Mouse (Mus musculus): ENCODE measurements around the gene Lamtor2. TPM values are rescaled to one million over a fixed set of nuclear protein-coding genes. Genes with fewer than 3 reads are reported as not detected.

Lamtor2 gene
- polyA plus RNA-seq, 1 experiment, result 152 TPM

DNA sequence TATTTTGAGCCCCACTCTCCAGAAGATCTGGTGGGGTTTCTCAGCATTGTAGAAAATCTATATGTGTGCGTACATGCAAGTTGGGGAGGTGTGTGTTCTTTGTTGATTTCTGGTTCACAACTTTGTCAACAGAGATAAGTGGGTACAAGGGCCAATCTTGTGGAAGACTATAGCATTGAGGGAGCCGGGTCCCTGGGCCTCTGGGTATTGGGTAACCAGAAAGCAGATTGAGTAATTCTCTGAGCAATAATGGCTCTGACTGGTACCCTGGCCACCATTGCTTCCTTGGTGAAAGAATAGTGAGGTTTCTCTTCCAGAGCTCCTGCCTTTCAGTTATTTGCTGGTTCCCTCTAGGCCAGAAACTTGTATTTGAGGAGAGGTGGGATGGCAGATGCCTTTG is 16.2 kb upstream of the Lamtor2 start:
- no peaks in the 10 kb centered on the region for H3K27me3 ChIP-seq (replicated peaks)
- TF ChIP-seq FLI1 (IDR thresholded peaks at IDR 0.05; ENCODE audit: low read length) (no peak), GATA1 (IDR thresholded peaks at IDR 0.05; ENCODE audit: borderline replicate concordance, low read length) (no peak)
- peaks cover 62% of the 10 kb centered on the region for H3K36me3 ChIP-seq (replicated peaks; ENCODE audit: low read length)
- no peaks in the 10 kb centered on the region for H3K9me3 ChIP-seq
- H3K4me1 ChIP-seq, result peaks cover 17% of the 10 kb centered on the region
- H3K4me3 ChIP-seq (replicated peaks), result no peak overlapping the region

DNA sequence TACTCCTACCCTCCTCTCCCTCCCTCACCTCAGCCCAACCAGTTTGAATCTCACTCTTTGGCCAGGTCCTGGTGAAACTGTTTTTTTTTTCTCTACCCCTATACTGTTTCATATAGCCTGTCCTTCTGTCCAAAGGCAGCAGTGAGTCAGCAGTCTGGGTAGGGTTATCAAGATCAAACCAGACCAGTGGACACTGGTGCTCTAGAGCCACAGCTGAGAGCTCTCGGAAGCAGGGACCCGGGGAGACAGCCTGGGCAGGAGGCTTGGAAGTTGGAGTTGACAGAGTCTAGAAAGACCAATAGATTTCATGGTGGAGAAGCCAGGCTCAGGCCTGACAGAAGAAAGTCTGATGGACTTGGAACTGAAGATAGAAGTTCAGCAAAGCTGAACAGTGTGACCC is 15.7 kb upstream of the Lamtor2 start:
- Histone ChIP-seq H3K4me1 (peaks cover 14% of the 10 kb centered on the region), H3K4me3 (replicated peaks) (no peak overlapping the region), H3K27me3 (replicated peaks) (no peaks in the 10 kb centered on the region), H3K36me3 (replicated peaks; ENCODE audit: low read length) (peaks cover 67% of the 10 kb centered on the region), H3K9me3 (no peaks in the 10 kb centered on the region)
- TF ChIP-seq FLI1 (IDR thresholded peaks at IDR 0.05; ENCODE audit: low read length), result no peak
- no peak for TF ChIP-seq GATA1 (IDR thresholded peaks at IDR 0.05; ENCODE audit: borderline replicate concordance, low read length)

GRCm38 (mm10) chr3:88567892-88568291 is 15.0 kb upstream of the Lamtor2 start:
- Histone ChIP-seq H3K9me3 (no peaks in the 10 kb centered on the region), H3K36me3 (replicated peaks; ENCODE audit: low read length) (peaks cover 74% of the 10 kb centered on the region)

GRCm38 (mm10) chr3:88566536-88567061 is 13.7 kb upstream of the Lamtor2 start:
- Histone ChIP-seq H3K4me1 (peaks cover 22% of the 10 kb centered on the region), H3K4me3 (replicated peaks) (no peak overlapping the region), H3K9me3 (no peaks in the 10 kb centered on the region), H3K27me3 (replicated peaks) (no peaks in the 10 kb centered on the region), H3K36me3 (replicated peaks; ENCODE audit: low read length) (peaks cover 87% of the 10 kb centered on the region)
- TF ChIP-seq GATA1 (IDR thresholded peaks at IDR 0.05; ENCODE audit: borderline replicate concordance, low read length), result no peak
- TF ChIP-seq FLI1 (IDR thresholded peaks at IDR 0.05; ENCODE audit: low read length), result no peak

More at GRCm38 (mm10) chr3:88567892-88568291, 15.0 kb upstream of the Lamtor2 start:
- Histone ChIP-seq H3K4me3 (replicated peaks) (no peak overlapping the region), H3K4me1 (peaks cover 14% of the 10 kb centered on the region), H3K27me3 (replicated peaks) (no peaks in the 10 kb centered on the region)
- no peak for TF ChIP-seq GATA1 (IDR thresholded peaks at IDR 0.05; ENCODE audit: borderline replicate concordance, low read length)
- TF ChIP-seq FLI1 (IDR thresholded peaks at IDR 0.05; ENCODE audit: low read length), result no peak

GRCm38 (mm10) chr3:88566116-88566515 is 13.2 kb upstream of the Lamtor2 start:
- peaks cover 92% of the 10 kb centered on the region for H3K36me3 ChIP-seq (replicated peaks; ENCODE audit: low read length)
- no peak for TF ChIP-seq FLI1 (IDR thresholded peaks at IDR 0.05; ENCODE audit: low read length)
- no peak for TF ChIP-seq GATA1 (IDR thresholded peaks at IDR 0.05; ENCODE audit: borderline replicate concordance, low read length)
- peaks cover 22% of the 10 kb centered on the region for H3K4me1 ChIP-seq
- no peak overlapping the region for H3K4me3 ChIP-seq (replicated peaks)
- no peaks in the 10 kb centered on the region for H3K9me3 ChIP-seq
- H3K27me3 ChIP-seq (replicated peaks), result no peaks in the 10 kb centered on the region

GRCm38 (mm10) chr3:88563966-88564365 is 11.1 kb upstream of the Lamtor2 start:
- Histone ChIP-seq H3K4me3 (replicated peaks) (no peak overlapping the region), H3K36me3 (replicated peaks; ENCODE audit: low read length) (peaks cover 98% of the 10 kb centered on the region), H3K9me3 (no peaks in the 10 kb centered on the region), H3K4me1 (peaks cover 22% of the 10 kb centered on the region), H3K27me3 (replicated peaks) (no peaks in the 10 kb centered on the region)
- no peak for TF ChIP-seq FLI1 (IDR thresholded peaks at IDR 0.05; ENCODE audit: low read length)
- TF ChIP-seq GATA1 (IDR thresholded peaks at IDR 0.05; ENCODE audit: borderline replicate concordance, low read length), result no peak

- Histone ChIP-seq H3K36me3 (replicated peaks; ENCODE audit: low read length) (peaks cover 97% of the 10 kb centered on the region), H3K9me3 (no peaks in the 10 kb centered on the region)
- TF ChIP-seq GATA1 (IDR thresholded peaks at IDR 0.05; ENCODE audit: borderline replicate concordance, low read length) (no peak), FLI1 (IDR thresholded peaks at IDR 0.05; ENCODE audit: low read length) (no peak)
These were observed 10.6 kb upstream of the Lamtor2 start for GRCm38 (mm10) chr3:88563442-88563841.

GRCm38 (mm10) chr3:88561989-88562388 is 9.1 kb upstream of the Lamtor2 start:
- H3K4me1 ChIP-seq, result peaks cover 8% of the 10 kb centered on the region
- H3K36me3 ChIP-seq (replicated peaks; ENCODE audit: low read length), result peaks cover 97% of the 10 kb centered on the region
- TF ChIP-seq FLI1 (IDR thresholded peaks at IDR 0.05; ENCODE audit: low read length), result no peak

More at GRCm38 (mm10) chr3:88563442-88563841, 10.6 kb upstream of the Lamtor2 start:
- Histone ChIP-seq H3K4me1 (peaks cover 17% of the 10 kb centered on the region), H3K4me3 (replicated peaks) (no peak overlapping the region), H3K27me3 (replicated peaks) (no peaks in the 10 kb centered on the region)

DNA sequence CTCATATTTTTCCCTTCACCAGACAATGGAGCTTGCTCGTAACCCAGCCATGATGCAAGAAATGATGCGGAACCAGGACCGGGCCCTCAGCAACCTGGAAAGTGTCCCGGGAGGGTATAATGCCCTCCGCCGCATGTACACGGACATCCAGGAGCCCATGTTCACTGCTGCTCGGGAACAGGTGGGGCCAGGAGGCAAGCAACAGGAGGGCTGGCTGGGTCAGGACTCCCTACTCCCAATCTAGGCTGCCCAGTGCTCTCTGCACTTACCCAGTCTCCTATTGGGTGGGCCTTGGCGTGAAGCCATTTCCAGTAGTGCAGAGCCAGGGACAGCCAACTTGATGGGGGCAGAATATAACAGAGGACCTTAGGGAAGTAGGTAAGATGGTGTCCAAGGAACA is 6.7 kb upstream of the Lamtor2 start:
- Histone ChIP-seq H3K9me3 (no peaks in the 10 kb centered on the region), H3K27me3 (replicated peaks) (no peaks in the 10 kb centered on the region), H3K36me3 (replicated peaks; ENCODE audit: low read length) (peaks cover 94% of the 10 kb centered on the region), H3K4me1 (peaks cover 26% of the 10 kb centered on the region), H3K4me3 (replicated peaks) (no peak overlapping the region)
- no peak for TF ChIP-seq GATA1 (IDR thresholded peaks at IDR 0.05; ENCODE audit: borderline replicate concordance, low read length)

More at GRCm38 (mm10) chr3:88561989-88562388, 9.1 kb upstream of the Lamtor2 start:
- Histone ChIP-seq H3K9me3 (no peaks in the 10 kb centered on the region), H3K4me3 (replicated peaks) (no peak overlapping the region), H3K27me3 (replicated peaks) (no peaks in the 10 kb centered on the region)

DNA sequence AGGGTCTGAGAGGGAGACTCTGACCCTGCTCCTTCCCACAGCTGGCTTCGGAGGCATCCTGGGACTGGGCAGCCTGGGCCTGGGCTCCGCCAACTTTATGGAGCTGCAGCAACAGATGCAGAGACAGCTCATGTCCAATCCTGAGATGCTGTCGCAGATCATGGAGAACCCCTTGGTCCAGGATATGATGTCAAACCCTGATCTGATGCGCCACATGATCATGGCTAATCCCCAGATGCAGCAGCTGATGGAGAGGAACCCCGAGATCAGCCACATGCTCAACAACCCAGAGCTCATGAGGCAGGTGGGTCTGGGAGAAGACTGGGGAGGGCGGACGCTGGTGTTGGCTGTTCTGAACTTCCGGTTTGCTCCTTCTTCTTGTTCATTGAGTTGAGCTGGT is 3.7 kb upstream of the Lamtor2 start:
- H3K27me3 ChIP-seq (replicated peaks), result no peaks in the 10 kb centered on the region
- H3K4me1 ChIP-seq, result peaks cover 30% of the 10 kb centered on the region
- H3K36me3 ChIP-seq (replicated peaks; ENCODE audit: low read length), result peaks cover 64% of the 10 kb centered on the region
- no peak overlapping the region for H3K4me3 ChIP-seq (replicated peaks)
- no peaks in the 10 kb centered on the region for H3K9me3 ChIP-seq
- no peak for TF ChIP-seq FLI1 (IDR thresholded peaks at IDR 0.05; ENCODE audit: low read length)
- no peak for TF ChIP-seq GATA1 (IDR thresholded peaks at IDR 0.05; ENCODE audit: borderline replicate concordance, low read length)

- peaks cover 59% of the 10 kb centered on the region for H3K36me3 ChIP-seq (replicated peaks; ENCODE audit: low read length)
- H3K27me3 ChIP-seq (replicated peaks), result no peaks in the 10 kb centered on the region
- no peaks in the 10 kb centered on the region for H3K9me3 ChIP-seq
- H3K4me1 ChIP-seq, result peaks cover 38% of the 10 kb centered on the region
- TF ChIP-seq GATA1 (IDR thresholded peaks at IDR 0.05; ENCODE audit: borderline replicate concordance, low read length) (no peak), FLI1 (IDR thresholded peaks at IDR 0.05; ENCODE audit: low read length) (no peak)
- peak overlapping the region; percentile 47 for H3K4me3 ChIP-seq (replicated peaks)
These were observed 2.9 kb upstream of the Lamtor2 start for GRCm38 (mm10) chr3:88555731-88556130.

All from megakaryocyte, embryonic 14.5 days (primary cell).